In the genomic region with DNA sequence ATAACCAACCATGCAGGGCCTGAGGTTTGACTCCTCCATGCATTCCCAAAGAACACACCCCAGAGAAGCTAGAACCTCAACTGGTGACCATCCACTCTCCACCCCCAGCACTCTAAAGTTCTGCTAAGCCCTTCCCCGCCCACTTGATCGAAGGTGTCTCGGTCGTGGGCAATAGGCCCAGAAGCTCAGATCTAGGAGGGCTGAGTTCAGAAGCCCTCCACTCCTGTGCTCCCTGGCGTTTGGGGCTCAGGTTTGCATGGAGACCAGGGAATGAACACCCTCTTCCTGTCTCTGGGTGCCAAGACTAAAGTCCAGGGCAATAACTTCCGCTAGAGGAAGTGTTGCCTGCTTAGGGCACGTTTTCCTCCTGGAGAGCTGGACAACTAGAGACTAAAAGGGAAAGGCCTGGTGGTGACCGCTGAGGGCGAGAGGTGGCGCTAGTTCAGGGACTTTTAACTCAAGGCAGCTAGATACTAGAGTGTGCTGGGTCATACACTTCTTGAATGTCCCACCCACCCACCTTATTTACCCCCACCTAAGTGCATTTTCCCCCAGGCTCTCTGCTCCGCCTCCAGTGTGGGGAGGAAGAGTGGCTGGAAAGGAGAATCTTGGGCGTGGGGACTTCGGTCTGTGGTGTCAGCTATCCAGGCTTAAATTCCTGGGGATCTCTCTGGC, we compare ENCODE assay signal across 8 mouse cellular contexts. TPM values are rescaled to one million over a fixed set of nuclear protein-coding genes. Genes with fewer than 3 reads are reported as not detected.
DNase-seq lines count a peak whose midpoint lies in the region; ATAC-seq and TF ChIP-seq lines count a peak whose summit lies in the region.

No protein-coding gene starts in this region.

- DNase-seq in Patski (ENCODE audit: low read depth, low spot score) = no peak
- DNase-seq in embryonic facial prominence, embryonic 14.5 days (ENCODE audit: low spot score) = no peak
- DNase-seq in layer of hippocampus, adult 18-20 months (ENCODE audit: low spot score in 2 of 2) = no peak
- DNase-seq in MN1 (ENCODE audit: low spot score) = no peak
- DNase-seq in frontal cortex, postnatal 10 days (ENCODE audit: low spot score in 2 of 2) = no peak

- H3K4me3 ChIP-seq in E14TG2a.4 (replicated peaks; ENCODE audit: low read length) = peak overlapping the region; percentile 49
- H3K4me3 ChIP-seq in embryonic facial prominence, embryonic 14.5 days (ENCODE audit: low read depth, low read length) = peak overlapping the region; percentile 12; the same call in 1 of the 2 replicates
- peak overlapping the region; percentile 16 for H3K4me3 ChIP-seq in intestine, postnatal 0 days (ENCODE audit: low read depth, low read length)
- H3K4me3 ChIP-seq in midbrain, embryonic 15.5 days = 0 out of 2 replicates have a peak overlapping the region, but pooled peaks have one; percentile 11

- POLR2A ChIA-PET in Patski (lab: Charles Lee) = no interaction called here

- peaks cover 25% of the 10 kb centered on the region for H3K36me3 ChIP-seq in E14TG2a.4 (ENCODE audit: insufficient read depth, low read length)
- H3K36me3 ChIP-seq in embryonic facial prominence, embryonic 14.5 days (ENCODE audit: control insufficient read depth, insufficient read depth, low read length) = no peaks in the 10 kb centered on the region
- H3K36me3 ChIP-seq in intestine, postnatal 0 days (ENCODE audit: control insufficient read depth, insufficient read depth) = no peaks in the 10 kb centered on the region
- no peaks in the 10 kb centered on the region for H3K36me3 ChIP-seq in midbrain, embryonic 15.5 days (replicated peaks)

- peak; percentile 11 for ATAC-seq in Patski
- ATAC-seq in embryonic facial prominence, embryonic 14.5 days (ENCODE audit: low read depth) = peak; percentile 60
- peak; percentile 70 for ATAC-seq in intestine, postnatal 0 days
- ATAC-seq in midbrain, embryonic 15.5 days (replicated peaks) = peak; percentile 25; the same call in 1 of the 2 replicates

- H3K27me3 ChIP-seq in E14TG2a.4 (ENCODE audit: insufficient read depth, low read length) (peaks cover 32% of the 10 kb centered on the region), Patski (peaks cover 3% of the 10 kb centered on the region)
- peaks cover 98% of the 10 kb centered on the region for H3K27me3 ChIP-seq in embryonic facial prominence, embryonic 14.5 days (replicated peaks; ENCODE audit: control insufficient read depth, insufficient read depth, low read length)
- peaks cover 97% of the 10 kb centered on the region for H3K27me3 ChIP-seq in intestine, postnatal 0 days (replicated peaks; ENCODE audit: control insufficient read depth, insufficient read depth, low read length)
- peaks cover 83% of the 10 kb centered on the region for H3K27me3 ChIP-seq in midbrain, embryonic 15.5 days (replicated peaks)

- TF ChIP-seq CTCF in E14TG2a.4 (conservative IDR thresholded peaks at IDR 0.05; ENCODE audit: low read length) = no peak; the same call in 1 of the 2 replicates
- no peak for TF ChIP-seq CTCF in Patski (IDR thresholded peaks at IDR 0.05)
- TF ChIP-seq CTCF in intestine, postnatal 0 days (IDR thresholded peaks at IDR 0.05; ENCODE audit: low read depth) = peak; percentile 60

- 3% methylated on average over 13 of the region's 13 CpGs for WGBS in embryonic facial prominence, embryonic 14.5 days
- 2% methylated on average over 13 of the region's 13 CpGs for WGBS in intestine, postnatal 0 days
- 5% methylated on average over 13 of the region's 13 CpGs for WGBS in midbrain, embryonic 15.5 days

- H3K9me3 ChIP-seq in E14TG2a.4 (ENCODE audit: low read length) = no peaks in the 10 kb centered on the region
- no peaks in the 10 kb centered on the region for H3K9me3 ChIP-seq in embryonic facial prominence, embryonic 14.5 days (ENCODE audit: control insufficient read depth, low read length)
- no peaks in the 10 kb centered on the region for H3K9me3 ChIP-seq in intestine, postnatal 0 days (ENCODE audit: control insufficient read depth)
- no peaks in the 10 kb centered on the region for H3K9me3 ChIP-seq in midbrain, embryonic 15.5 days

- H3K4me2 ChIP-seq in embryonic facial prominence, embryonic 14.5 days (ENCODE audit: low read depth, low read length) = peak overlapping the region; percentile 31; the same call in 1 of the 2 replicates
- H3K4me2 ChIP-seq in intestine, postnatal 0 days (replicated peaks; ENCODE audit: low read depth) = peak overlapping the region; percentile 35
- H3K4me2 ChIP-seq in midbrain, embryonic 15.5 days = peak overlapping the region; percentile 33

- peaks cover 91% of the 10 kb centered on the region for H3K4me1 ChIP-seq in E14TG2a.4 (replicated peaks; ENCODE audit: low read depth, low read length)
- H3K4me1 ChIP-seq in embryonic facial prominence, embryonic 14.5 days (ENCODE audit: control insufficient read depth, insufficient read depth, low read length) = no peaks in the 10 kb centered on the region
- H3K4me1 ChIP-seq in intestine, postnatal 0 days (replicated peaks; ENCODE audit: control insufficient read depth, insufficient read depth, low read length) = no peaks in the 10 kb centered on the region
- H3K4me1 ChIP-seq in midbrain, embryonic 15.5 days = peaks cover 19% of the 10 kb centered on the region

- CTCF ChIA-PET in Patski (lab: Charles Lee) = interaction anchor here (0.5 kb wide), 1 partner anchor 172 kb away, joined by 3 read pairs; no protein-coding TSS in a partner anchor

- in situ Hi-C loops in Patski (cut with MboI; ENCODE audit: low pct_unique_long_range_greater_than_20kb) = no loop called here

- H3K27ac ChIP-seq in embryonic facial prominence, embryonic 14.5 days (replicated peaks; ENCODE audit: low read depth, low read length) = no peak overlapping the region
- H3K27ac ChIP-seq in intestine, postnatal 0 days (ENCODE audit: low read depth, low read length) = no peak overlapping the region
- H3K27ac ChIP-seq in midbrain, embryonic 15.5 days = 0 out of 2 replicates have a peak overlapping the region, but pooled peaks have one; percentile 21

- no peak overlapping the region for H3K9ac ChIP-seq in embryonic facial prominence, embryonic 14.5 days (ENCODE audit: low read depth, low read length)
- H3K9ac ChIP-seq in intestine, postnatal 0 days (ENCODE audit: low read depth, low read length) = no peak overlapping the region
- no peak overlapping the region for H3K9ac ChIP-seq in midbrain, embryonic 15.5 days

RNA-seq across cellular contexts. Expression of a gene that starts 18.8 kb away (rescaled TPM):
- not detected for polyA plus RNA-seq in Patski (2021)
- polyA plus RNA-seq in embryonic facial prominence, embryonic 14.5 days (2014; fragmentation: Nextera tagmentation; extraction: Ambion mirVana) = 1.8 and 2.6 TPM in 2 replicates
- 0.43 and 0.51 TPM in 2 replicates for polyA plus RNA-seq in intestine, postnatal 0 days (2015; fragmentation: Nextera tagmentation; extraction: Ambion mirVana)
- polyA plus RNA-seq in midbrain, embryonic 15.5 days (2015; fragmentation: Nextera tagmentation; extraction: Ambion mirVana) = 22.5 and 23.3 TPM in 2 replicates
- total RNA-seq in layer of hippocampus, adult 18-20 months (2021) = 10 to 100 TPM; 10.2 to 12.9 TPM

Comparison
In these comparisons a context has a peak if more than half of its experiments do, and no peak if none do; other contexts are left out.
1. ATAC-seq: peak in every context shown above with its lines; median percentile 70 in intestine, postnatal 0 days; 60 in embryonic facial prominence, embryonic 14.5 days; 25 in midbrain, embryonic 15.5 days; 11 in Patski.